Mouse (Mus musculus) neural tube, postnatal 0 days (tissue): ENCODE data around the gene Cast. TPM values are rescaled to one million over a fixed set of nuclear protein-coding genes. Genes with fewer than 3 reads are reported as not detected.

Source experiments
- polyA plus RNA-seq: library from polyadenylated mRNA; unstranded; fragments of >200 nt; fragmentation: Nextera tagmentation; extraction: Ambion mirVana; gene quantifications from 2 replicates; pipeline ENCODE4 v1.2.1, GENCODE M21; 2015

Cast gene
- 8.9 and 10.2 TPM in 2 replicates for polyA plus RNA-seq

DNA sequence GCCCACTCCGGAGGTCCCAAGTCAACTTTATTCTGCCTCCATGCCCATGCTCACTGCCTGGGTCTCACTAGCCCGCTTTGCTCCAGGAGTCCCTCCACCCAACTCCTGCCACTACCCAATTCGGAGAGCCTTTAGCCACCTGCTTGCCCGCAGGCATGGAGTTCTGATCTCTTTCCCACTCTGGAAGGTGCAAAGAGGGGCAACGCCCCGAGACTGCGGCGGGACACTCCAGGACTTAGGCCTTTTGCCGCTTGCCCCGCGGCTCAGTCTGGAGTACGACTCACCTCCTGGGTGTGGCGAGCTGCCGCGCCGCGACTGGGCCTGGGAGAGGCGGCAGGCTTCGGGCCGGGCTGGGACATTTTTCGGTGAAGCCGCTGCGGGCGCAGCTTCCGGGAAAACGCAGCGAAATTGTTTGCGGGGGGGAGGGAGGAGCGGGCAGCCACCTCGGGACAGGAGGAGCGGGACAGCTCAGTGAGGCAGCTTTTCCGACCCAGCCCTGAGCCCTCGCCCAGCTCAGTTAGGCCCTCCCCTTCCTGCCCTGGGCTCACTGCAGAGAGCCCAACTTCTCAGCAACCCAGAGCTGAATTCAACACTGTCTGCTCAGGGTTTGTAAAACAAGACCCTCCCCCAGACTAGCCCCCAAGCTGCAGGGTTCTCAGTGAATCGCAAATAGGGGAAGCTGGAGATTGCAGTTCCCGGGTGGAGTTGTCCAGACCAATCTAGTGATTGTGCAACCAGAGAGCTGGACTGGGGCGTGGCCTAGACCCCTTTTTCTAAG lies at the start of gene Cast:
Cast (minus strand) TSS at position 659 of the 778 bp plus-strand sequence.

Other genes starting within 250 kb of the Cast start
- 7.0 and 10.8 TPM in 2 replicates for gene Erap1, start 169.2 kb downstream of the Cast start, polyA plus RNA-seq